Mouse (Mus musculus) Patski (cell line): ENCODE measurements around the gene Il21r. TPM values are rescaled to one million over a fixed set of nuclear protein-coding genes. Genes with fewer than 3 reads are reported as not detected.

ENCODE experiments used
- ATAC-seq: fragments of 100-300 bp; one replicate; pipeline ENCODE4 v1.8.0; 2021
- CTCF ChIA-PET: fragments of 350-600 bp; sonication (Branson Sonifier 250); formaldehyde crosslinking; loops from one replicate; lab custom pipeline; 2022; ENCODE audit warnings: inconsistent platforms; lab: Charles Lee
- POLR2A ChIA-PET: fragments of 350-600 bp; sonication (Branson Sonifier 250); formaldehyde crosslinking; loops from one replicate; lab custom pipeline; 2022; ENCODE audit warnings: antibody characterized with exemption, inconsistent platforms; lab: Charles Lee
- DNase-seq: peaks from one replicate; pipeline ENCODE4 v3.0.0-alpha.2; 2011; ENCODE audit warnings: low read depth, low spot score
- H3K27me3 ChIP-seq: fragments of 371-371 bp; one replicate; pipeline ENCODE4 v1.5.1; 2021
- CTCF ChIP-seq: fragments of 100-300 bp; IDR thresholded peaks from one replicate; pipeline ENCODE4 v1.5.1; 2021
- in situ Hi-C: fragments of 300-500 bp; cut with MboI; formaldehyde crosslinking; loops from 3 replicates; pipeline ENCODE4 v1.11.1; 2018; ENCODE audit warnings: low pct_unique_long_range_greater_than_20kb, mixed read lengths
- polyA plus RNA-seq: library from polyadenylated mRNA; unstranded; gene quantifications from one replicate; pipeline ENCODE4 v1.2.3, GENCODE M21; 2021

The Il21r gene
- polyA plus RNA-seq, 1 experiment from 2014 or later = not detected

DNA sequence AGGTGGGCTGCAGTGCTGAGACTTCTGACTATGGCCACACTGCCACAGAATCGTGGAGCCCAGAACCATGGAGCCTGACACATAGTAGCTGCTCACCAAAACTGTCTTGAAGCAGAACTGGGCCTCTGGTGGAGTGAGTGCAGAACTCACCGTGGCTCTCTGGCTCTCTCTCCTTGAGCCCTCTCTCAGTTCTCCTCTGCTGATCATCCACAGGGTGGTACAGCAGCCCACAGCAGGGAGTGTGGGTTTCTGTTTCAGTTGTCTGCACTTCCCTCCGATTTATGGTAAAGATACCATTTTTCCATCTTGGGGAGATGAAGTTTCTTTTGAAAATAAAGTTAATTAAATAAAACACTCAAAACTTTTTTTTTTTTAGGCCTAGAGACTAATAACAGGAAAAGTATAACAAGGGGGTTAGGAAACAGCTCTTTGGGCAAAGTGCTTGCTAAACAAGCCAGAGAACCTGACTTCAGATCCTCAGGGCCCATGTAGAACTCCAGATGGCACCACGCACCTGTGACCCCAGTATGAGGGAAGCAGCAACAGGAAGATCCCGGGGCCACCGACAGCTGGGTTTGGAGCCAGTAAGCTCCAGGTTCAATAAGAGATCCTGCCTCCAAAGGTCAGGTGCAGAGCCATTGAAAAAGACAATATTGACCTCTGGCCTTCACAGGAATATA lies 19.8 kb upstream of the Il21r start:
- H3K27me3 ChIP-seq = no peaks in the 10 kb centered on the region
- no peak for DNase-seq
- in situ Hi-C loops = no loop called here
- no peak for ATAC-seq
- POLR2A ChIA-PET = interaction anchor here (0.6 kb wide), 1 partner anchor 666 kb away, joined by 5 read pairs; no protein-coding TSS in a partner anchor
- TF ChIP-seq CTCF = no peak
- CTCF ChIA-PET = interaction anchor here (1.6 kb wide), 1 partner anchor 111 kb away, joined by 3 read pairs; no protein-coding TSS in a partner anchor

DNA sequence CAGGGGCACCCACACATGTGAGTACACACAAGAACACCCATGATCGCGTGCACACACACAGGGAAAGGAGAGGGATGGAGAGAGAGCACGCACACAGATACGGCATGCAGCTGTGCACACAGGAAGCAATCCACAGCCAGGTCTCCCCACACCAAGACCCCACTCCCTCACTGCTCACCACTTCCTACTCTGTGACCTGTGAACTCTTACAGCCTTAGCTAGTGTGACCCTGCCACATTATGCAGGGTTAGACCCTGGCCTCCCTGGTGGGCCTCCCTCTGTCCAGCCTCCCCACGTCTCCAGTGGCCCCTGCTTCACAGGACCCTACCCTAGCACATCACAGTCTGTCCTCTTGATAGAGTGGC lies 19.2 kb upstream of the Il21r start:
- ChIA-PET POLR2A (interaction anchor here (0.6 kb wide), 1 partner anchor 665 kb away, joined by 5 read pairs; no protein-coding TSS in a partner anchor), CTCF (interaction anchor here (1.6 kb wide), 1 partner anchor 112 kb away, joined by 3 read pairs; no protein-coding TSS in a partner anchor)
- ATAC-seq = no peak
- no peak for DNase-seq
- H3K27me3 ChIP-seq = no peaks in the 10 kb centered on the region
- TF ChIP-seq CTCF = no peak
- in situ Hi-C loops = no loop called here

DNA sequence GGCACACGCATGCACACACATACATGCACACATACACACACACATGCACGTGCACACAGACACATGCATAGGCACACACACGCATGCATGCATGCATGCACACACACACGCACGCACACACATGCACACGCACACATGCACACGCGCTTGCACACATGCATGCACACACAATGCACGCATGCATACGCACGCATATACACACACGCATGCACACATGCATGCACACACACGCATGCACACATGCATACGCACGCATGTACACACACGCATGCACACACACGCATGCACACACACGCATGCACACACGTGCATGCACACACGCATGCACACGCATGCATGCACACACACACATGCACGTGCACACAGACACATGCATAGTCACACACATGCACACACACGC lies 16.9 kb upstream of the Il21r start:
- ChIA-PET CTCF (interaction anchor here (0.9 kb wide), 1 partner anchor 8 kb away, joined by 4 read pairs; no protein-coding TSS in a partner anchor), POLR2A (no interaction called here)
- ATAC-seq (no peak), DNase-seq (no peak)
- in situ Hi-C loops = no loop called here
- TF ChIP-seq CTCF = no peak
- H3K27me3 ChIP-seq = no peaks in the 10 kb centered on the region

DNA sequence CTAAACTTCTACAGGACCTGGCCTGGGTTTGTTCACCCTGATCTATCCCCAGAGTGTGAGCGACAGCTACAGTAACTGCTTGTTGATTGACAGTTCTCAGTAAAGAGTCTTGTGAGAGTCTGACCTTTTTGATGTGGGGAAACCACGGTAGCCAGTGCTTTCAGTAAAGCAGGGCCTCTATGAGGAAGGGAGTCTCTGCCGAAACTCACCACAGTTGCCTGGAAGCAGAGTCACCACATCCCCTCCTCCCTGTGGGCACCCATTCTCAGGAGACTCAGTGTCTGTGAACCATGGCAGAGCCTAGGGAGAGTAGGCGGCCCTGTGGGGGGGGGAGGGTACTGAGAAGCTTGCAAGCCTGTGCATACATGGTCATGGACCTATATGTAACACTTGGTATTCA lies 14.5 kb upstream of the Il21r start:
- no peak for ATAC-seq
- DNase-seq = no peak
- ChIA-PET CTCF (no interaction called here), POLR2A (no interaction called here)
- H3K27me3 ChIP-seq = no peaks in the 10 kb centered on the region
- no peak for TF ChIP-seq CTCF
- in situ Hi-C loops = no loop called here

DNA sequence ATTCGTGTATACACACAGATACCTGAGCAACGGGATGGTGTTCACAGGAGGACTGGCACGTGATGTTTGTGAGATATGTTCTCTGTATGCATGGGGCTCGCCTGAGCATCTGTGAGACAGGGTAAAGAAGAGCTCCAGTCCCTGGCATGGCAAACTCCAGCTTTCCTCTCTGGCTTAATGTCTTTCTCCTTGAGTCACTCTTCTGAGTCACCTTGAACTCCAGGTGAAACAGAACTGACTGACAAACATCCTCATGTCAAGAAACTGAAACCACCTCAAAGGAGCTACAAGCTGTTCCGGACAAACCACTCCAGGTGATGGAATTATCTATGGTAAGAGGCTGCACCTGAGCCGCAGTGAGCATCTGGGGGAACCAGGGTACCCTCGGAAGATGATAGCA lies 13.3 kb upstream of the Il21r start:
- ChIA-PET CTCF (interaction anchor here (1.0 kb wide), 1 partner anchor 8 kb away, joined by 3 read pairs; no protein-coding TSS in a partner anchor), POLR2A (no interaction called here)
- H3K27me3 ChIP-seq = no peaks in the 10 kb centered on the region
- ATAC-seq (no peak), DNase-seq (no peak)
- TF ChIP-seq CTCF = no peak
- in situ Hi-C loops = no loop called here

DNA sequence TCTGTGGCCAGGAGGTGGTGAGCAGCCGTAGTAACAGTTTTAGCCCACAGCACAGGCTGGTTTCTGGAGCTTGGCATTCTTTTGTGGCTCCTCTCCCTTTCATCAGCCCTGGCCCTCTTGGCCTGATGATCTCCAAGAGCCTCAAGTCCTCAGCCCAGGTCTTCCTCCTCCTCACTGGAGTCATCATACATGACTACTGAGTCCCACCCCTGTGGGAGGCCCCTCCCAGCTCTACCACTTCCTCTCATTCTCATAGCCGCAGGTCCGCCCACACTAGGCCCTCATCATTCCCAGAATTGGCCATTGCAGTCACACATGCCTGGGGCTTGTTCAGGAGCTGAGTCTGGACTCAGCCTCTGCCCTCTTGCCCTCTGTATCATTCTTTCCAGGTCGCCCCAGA lies 9.4 kb upstream of the Il21r start:
- CTCF ChIA-PET = interaction anchor here (2.6 kb wide), 1 partner anchor 122 kb away, joined by 8 read pairs; no protein-coding TSS in a partner anchor
- in situ Hi-C loops = no loop called here
- ATAC-seq = no peak
- no peak for DNase-seq
- TF ChIP-seq CTCF = no peak
- POLR2A ChIA-PET = no interaction called here
- no peaks in the 10 kb centered on the region for H3K27me3 ChIP-seq

DNA sequence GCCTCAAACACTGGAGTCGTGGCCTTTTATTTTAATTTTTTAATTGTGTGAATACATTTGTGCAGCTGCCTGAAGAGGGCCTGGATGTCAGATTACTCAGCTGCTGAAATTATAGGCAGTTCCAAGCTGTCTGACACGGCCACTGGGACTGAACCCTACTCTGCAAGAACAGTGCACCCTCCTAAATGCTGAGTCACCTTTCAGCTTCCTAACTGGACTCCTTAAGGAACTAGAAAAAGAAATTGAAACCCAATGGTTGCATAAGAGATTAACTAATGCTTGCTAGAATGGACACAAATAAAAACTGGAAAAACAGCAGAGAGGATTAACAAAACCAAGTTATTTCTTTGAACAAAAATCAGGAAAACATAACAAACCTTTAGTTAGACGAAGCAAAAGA lies 6.8 kb upstream of the Il21r start:
- in situ Hi-C loops = no loop called here
- DNase-seq (no peak), ATAC-seq (no peak)
- ChIA-PET CTCF (interaction anchor here (2.6 kb wide), 1 partner anchor 125 kb away, joined by 8 read pairs; no protein-coding TSS in a partner anchor), POLR2A (no interaction called here)
- no peaks in the 10 kb centered on the region for H3K27me3 ChIP-seq
- no peak for TF ChIP-seq CTCF

DNA sequence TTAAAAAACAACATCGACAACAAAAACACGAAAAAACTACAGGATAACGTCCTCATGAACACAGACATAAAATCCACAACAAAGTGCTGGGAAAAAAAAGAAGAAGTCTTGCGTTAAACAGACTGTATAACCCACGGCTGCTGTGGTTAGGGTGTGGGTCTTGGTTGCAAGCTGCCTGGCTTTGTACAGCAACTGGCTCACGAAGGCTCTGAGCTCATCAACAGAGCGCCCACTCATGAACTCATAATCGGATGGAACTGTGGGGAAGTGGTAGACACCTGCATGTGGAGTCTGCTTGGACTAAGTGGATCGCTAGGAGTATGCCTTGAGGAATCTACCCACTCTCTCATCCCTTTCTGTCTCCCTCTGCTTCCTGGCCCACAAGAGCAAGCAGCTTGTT lies 6.1 kb upstream of the Il21r start:
- ChIA-PET CTCF (no interaction called here), POLR2A (interaction anchor here (0.6 kb wide), 1 partner anchor 31 kb away, joined by 4 read pairs; no protein-coding TSS in a partner anchor)
- H3K27me3 ChIP-seq = no peaks in the 10 kb centered on the region
- ATAC-seq (no peak), DNase-seq (no peak)
- in situ Hi-C loops = no loop called here
- TF ChIP-seq CTCF = no peak

DNA sequence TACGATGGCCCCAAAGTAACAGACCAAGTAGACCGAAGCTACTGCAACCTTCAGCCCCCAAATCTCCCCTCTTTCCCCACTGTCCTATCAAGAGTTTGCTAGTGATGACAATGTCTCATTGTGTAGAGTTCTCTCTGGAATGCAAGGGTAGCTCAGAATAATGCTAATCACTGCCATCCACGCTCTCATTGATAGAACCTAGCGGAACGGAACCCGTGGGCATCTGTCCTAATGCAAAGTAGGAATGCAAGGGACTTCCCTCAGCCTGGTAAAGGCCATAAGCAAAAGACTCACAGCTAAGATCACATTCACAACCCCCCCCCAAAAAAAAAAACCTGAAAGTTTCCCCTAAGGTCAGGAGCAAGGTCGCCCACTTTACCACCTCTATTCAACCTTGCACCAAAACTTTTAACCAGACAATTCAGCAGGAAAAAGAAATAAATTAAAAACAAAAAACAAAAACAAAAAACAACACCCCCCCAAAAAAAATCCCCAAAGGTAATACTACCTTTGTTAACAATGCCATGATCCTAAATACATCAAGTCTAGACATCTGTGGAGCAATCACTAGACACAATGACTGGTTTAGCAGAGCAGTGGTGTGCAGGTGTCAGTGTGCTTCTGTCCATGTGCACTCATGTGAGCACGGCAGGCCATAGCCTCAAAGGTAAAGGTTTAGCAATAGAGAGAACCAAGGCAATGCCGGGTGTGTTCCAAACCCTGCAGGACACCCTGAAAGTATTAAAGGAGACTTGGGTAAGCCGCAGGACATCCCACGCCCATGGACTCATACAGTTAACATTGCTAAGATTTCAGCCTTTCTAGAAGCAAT lies 5.5 kb upstream of the Il21r start:
- DNase-seq (no peak), ATAC-seq (no peak)
- no peak for TF ChIP-seq CTCF
- in situ Hi-C loops = no loop called here
- ChIA-PET POLR2A (interaction anchor here (0.6 kb wide), 1 partner anchor 31 kb away, joined by 4 read pairs; no protein-coding TSS in a partner anchor), CTCF (no interaction called here)
- H3K27me3 ChIP-seq = no peaks in the 10 kb centered on the region

DNA sequence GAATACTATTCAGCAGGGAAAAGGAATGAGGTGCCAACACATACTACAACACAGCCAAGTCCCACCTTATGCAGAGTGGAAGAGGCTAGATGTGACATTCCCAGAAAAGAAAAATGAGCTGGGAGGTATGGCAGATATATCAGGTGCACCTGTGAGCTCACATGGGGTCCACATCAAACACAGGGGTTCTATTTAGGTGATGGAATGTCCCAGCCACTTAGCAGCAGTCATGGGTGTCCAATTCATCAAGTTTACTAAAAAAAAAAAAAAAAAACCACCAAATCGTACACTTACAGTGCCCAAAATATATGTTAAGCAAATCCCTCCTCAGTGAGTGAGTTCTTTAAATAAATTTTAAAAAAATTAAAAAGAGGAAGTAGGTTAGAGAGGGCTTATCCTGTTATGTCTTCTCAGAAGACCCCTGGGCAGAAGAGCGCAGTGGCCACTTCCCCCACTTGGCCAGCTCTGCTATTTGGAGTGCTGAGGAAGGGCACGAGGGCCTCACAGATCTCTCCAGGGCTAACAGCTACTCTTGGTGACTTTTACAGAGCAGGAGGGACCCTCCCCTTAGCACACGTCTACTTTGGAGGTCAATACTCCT lies 3.8 kb upstream of the Il21r start:
- no peak for DNase-seq
- H3K27me3 ChIP-seq = no peaks in the 10 kb centered on the region
- POLR2A ChIA-PET = no interaction called here
- TF ChIP-seq CTCF = no peak
- ATAC-seq = no peak
- in situ Hi-C loops = no loop called here
- CTCF ChIA-PET = no interaction called here
